Mouse (Mus musculus) activated CD4-positive, CD25-positive, alpha-beta regulatory T cell, adult 4 months (primary cell): ENCODE measurements around the gene Olfr324. TPM values are rescaled to one million over a fixed set of nuclear protein-coding genes. Genes with fewer than 3 reads are reported as not detected.

Experiments
- ATAC-seq: one replicate; pipeline ENCODE4 v1.8.0; 2017
- polyA plus RNA-seq, 2 experiments: library from polyadenylated mRNA; unstranded; fragments of 100-300 nt; shearing (Covaris generic); gene quantifications; one replicate each; pipeline ENCODE4 v1.2.1; 2017

Olfr324 gene
- polyA plus RNA-seq, 2 experiments from 2014 or later, result not detected

DNA sequence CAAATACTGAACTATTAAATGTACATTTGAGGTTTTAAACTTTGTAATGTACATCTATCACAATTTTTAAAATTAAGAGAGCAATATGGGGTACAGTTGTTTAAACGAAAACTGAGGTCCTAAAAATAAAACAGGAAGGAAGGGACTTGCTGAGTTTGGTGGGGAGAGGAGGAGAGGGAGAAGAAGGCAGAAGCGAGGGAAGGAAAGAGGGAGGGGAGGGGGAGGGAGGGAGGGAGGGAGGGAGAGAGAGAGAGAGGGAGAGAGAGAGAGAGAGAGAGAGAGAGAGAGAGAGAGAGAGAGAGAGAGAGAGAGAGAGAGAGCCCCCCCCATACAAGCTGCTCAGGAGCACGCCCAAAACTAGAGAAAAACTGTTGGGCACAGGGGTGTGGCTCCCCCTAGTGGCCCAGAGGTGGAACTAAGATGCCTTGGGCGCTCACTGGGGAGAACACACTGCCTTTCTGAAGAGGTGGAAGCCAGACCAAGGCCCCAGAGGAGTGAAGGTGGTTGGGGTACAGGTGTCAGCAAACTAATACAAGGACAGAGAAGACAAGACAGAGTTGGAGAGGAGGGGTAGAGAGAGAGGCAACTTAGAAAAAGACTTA lies 41.6 kb downstream of the Olfr324 start:
- ATAC-seq, result no peak

- no peak for ATAC-seq
Measured at GRCm38 (mm10) chr11:58638176-58638701, 43.3 kb downstream of the Olfr324 start.

GRCm38 (mm10) chr11:58640272-58640867 lies 45.5 kb downstream of the Olfr324 start, which contains the start of gene Trim58:
TSS of gene Trim58 (plus strand) at chr11:58640465.
- ATAC-seq, result no peak

- peak; percentile 8 for ATAC-seq
Measured at GRCm38 (mm10) chr11:58641057-58641456, 46.1 kb downstream of the Olfr324 start.

GRCm38 (mm10) chr11:58641638-58642358 lies 46.9 kb downstream of the Olfr324 start:
- ATAC-seq, result no peak

DNA sequence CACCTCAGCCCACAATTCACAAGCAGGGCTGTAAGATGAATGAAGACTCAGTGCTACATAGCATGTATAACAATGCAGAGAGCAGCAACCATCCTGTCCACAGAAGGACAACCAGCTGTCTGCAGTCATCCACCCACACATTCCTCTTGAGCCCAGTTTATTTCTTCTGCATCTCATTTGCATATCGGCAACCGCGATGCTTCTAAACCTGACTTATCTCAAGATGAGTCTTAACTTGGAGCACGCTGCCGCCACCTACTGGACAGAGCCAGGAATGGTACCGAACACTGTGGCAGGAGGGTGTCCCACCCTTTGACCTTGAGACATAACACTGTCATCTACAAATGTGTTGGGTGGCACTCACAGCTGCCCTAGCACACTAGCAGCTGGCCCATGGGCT lies 48.4 kb downstream of the Olfr324 start:
- ATAC-seq, result no peak

Other genes starting within 250 kb of the Olfr324 start
- not detected for gene Lypd8, start 216.1 kb upstream of the Olfr324 start, polyA plus RNA-seq
- gene 1810065E05Rik, start 174.0 kb upstream of the Olfr324 start, polyA plus RNA-seq, result not detected
- gene Gm12253, start 162.6 kb upstream of the Olfr324 start, polyA plus RNA-seq, result not detected
- gene Lypd9, start 142.2 kb upstream of the Olfr324 start, polyA plus RNA-seq, result not detected
- not detected for gene Olfr30, start 132.8 kb upstream of the Olfr324 start, polyA plus RNA-seq
- gene Olfr332, start 102.6 kb upstream of the Olfr324 start, polyA plus RNA-seq, result not detected
- gene Olfr331, start 92.5 kb upstream of the Olfr324 start, polyA plus RNA-seq, result not detected
- gene Olfr330, start 60.3 kb upstream of the Olfr324 start, polyA plus RNA-seq, result under 1 TPM in 1 of 2 experiments, not detected in 1; 0.16 TPM
- not detected for gene Olfr329-ps, start 48.7 kb upstream of the Olfr324 start, polyA plus RNA-seq
- not detected for gene Olfr328, start 39.5 kb upstream of the Olfr324 start, polyA plus RNA-seq
- not detected for gene Olfr224, start 24.6 kb upstream of the Olfr324 start, polyA plus RNA-seq
- not detected for gene Olfr325, start 17.4 kb upstream of the Olfr324 start, polyA plus RNA-seq
- gene 2210407C18Rik, start 21.0 kb downstream of the Olfr324 start, polyA plus RNA-seq, result not detected
- not detected for gene Olfr323, start 35.4 kb downstream of the Olfr324 start, polyA plus RNA-seq
- gene Trim58, start 45.4 kb downstream of the Olfr324 start, polyA plus RNA-seq, result not detected
- not detected for gene Olfr322, start 63.7 kb downstream of the Olfr324 start, polyA plus RNA-seq
- under 1 TPM in 1 of 2 experiments, not detected in 1; 0.11 TPM for gene Olfr320, start 86.0 kb downstream of the Olfr324 start, polyA plus RNA-seq
- not detected for gene Olfr319, start 104.0 kb downstream of the Olfr324 start, polyA plus RNA-seq
- not detected for gene Olfr318, start 128.9 kb downstream of the Olfr324 start, polyA plus RNA-seq
- gene Olfr317, start 144.1 kb downstream of the Olfr324 start, polyA plus RNA-seq, result not detected
- gene Olfr316, start 157.6 kb downstream of the Olfr324 start, polyA plus RNA-seq, result not detected
- not detected for gene Olfr315, start 178.1 kb downstream of the Olfr324 start, polyA plus RNA-seq
- not detected for gene Olfr314, start 187.8 kb downstream of the Olfr324 start, polyA plus RNA-seq
- not detected for gene Fam183b, start 206.8 kb downstream of the Olfr324 start, polyA plus RNA-seq
- not detected for gene Olfr313, start 219.9 kb downstream of the Olfr324 start, polyA plus RNA-seq
- gene Olfr312, start 234.1 kb downstream of the Olfr324 start, polyA plus RNA-seq, result under 1 TPM in 1 of 2 experiments, not detected in 1; 0.20 TPM
- under 1 TPM in 1 of 2 experiments, not detected in 1; 0.28 TPM for gene Olfr311, start 244.1 kb downstream of the Olfr324 start, polyA plus RNA-seq